Mouse (Mus musculus) embryonic facial prominence, embryonic 12.5 days (tissue): ENCODE measurements around the gene Hoxc10. TPM values are rescaled to one million over a fixed set of nuclear protein-coding genes. Genes with fewer than 3 reads are reported as not detected.

Experiments
- ATAC-seq: fragments of 200-750 bp; cut with Nextera tagmentation; 2 replicates; pipeline ENCODE4 v1.8.0; 2017; ENCODE audit not compliant: insufficient number of reproducible peaks, insufficient read depth, low FRiP score, low TSS enrichment
- H3K27ac ChIP-seq: fragments of 300-500 bp; sonication (generic); 2 replicates; pipeline ENCODE4 v1.5.1; 2016; ENCODE audit warnings: mild to moderate bottlenecking
- H3K27me3 ChIP-seq: fragments of 300-500 bp; sonication (generic); 2 replicates; pipeline ENCODE4 v1.6.1; 2016; ENCODE audit warnings: mild to moderate bottlenecking, moderate library complexity
- H3K36me3 ChIP-seq: fragments of 300-500 bp; sonication (generic); 2 replicates; pipeline ENCODE4 v1.6.1; 2016; ENCODE audit warnings: mild to moderate bottlenecking
- H3K4me1 ChIP-seq: fragments of 300-500 bp; sonication (generic); 2 replicates; pipeline ENCODE4 v1.6.1; 2016
- H3K4me2 ChIP-seq: fragments of 300-500 bp; sonication (generic); replicated peaks from 2 replicates; pipeline ENCODE4 v1.6.1; 2016; ENCODE audit warnings: mild to moderate bottlenecking, moderate library complexity
- H3K4me3 ChIP-seq: fragments of 300-500 bp; sonication (generic); 2 replicates; pipeline ENCODE4 v1.5.1; 2016; ENCODE audit warnings: mild to moderate bottlenecking
- H3K9ac ChIP-seq: fragments of 300-500 bp; sonication (generic); 2 replicates; pipeline ENCODE4 v1.6.1; 2016; ENCODE audit warnings: mild to moderate bottlenecking, moderate library complexity
- H3K9me3 ChIP-seq: fragments of 300-500 bp; sonication (generic); 2 replicates; pipeline ENCODE4 v1.6.1; 2016; ENCODE audit warnings: mild to moderate bottlenecking, moderate library complexity
- WGBS: fragments of 180-500 bp; shearing (Covaris S2); methylation state at CpG from one replicate; pipeline ENCODE4 v1.1.7; 2016; 5-methylcytosine and 5-hydroxymethylcytosine counted together
- microRNA counts: library from miRNA; unstranded; fragments of <30 nt; microRNA quantifications from one replicate; lab custom pipeline; 2017
- microRNA-seq: library from miRNA; unstranded; fragments of <30 nt; microRNA quantifications from one replicate; pipeline ENCODE4, GENCODE M21; 2017
- polyA plus RNA-seq: library from polyadenylated mRNA; unstranded; fragments of >200 nt; fragmentation: Nextera tagmentation; extraction: Ambion mirVana; gene quantifications from 2 replicates; pipeline ENCODE4 v1.2.1, GENCODE M21; 2016

Gene Hoxc10
- polyA plus RNA-seq, 1 experiment from 2014 or later: not detected

GRCm38 (mm10) chr15:103020899-103021418 is 54.4 kb downstream of the Hoxc10 start:
- H3K4me3 ChIP-seq: no peak overlapping the region
- H3K27me3 ChIP-seq: peaks cover 98% of the 10 kb centered on the region
- no peak for ATAC-seq
- WGBS: 0% methylated on average over 8 of the region's 8 CpGs
- no peak overlapping the region for H3K27ac ChIP-seq
- no peaks in the 10 kb centered on the region for H3K4me1 ChIP-seq
- no peak overlapping the region for H3K4me2 ChIP-seq
- H3K9ac ChIP-seq: no peak overlapping the region
- H3K36me3 ChIP-seq: no peaks in the 10 kb centered on the region
- H3K9me3 ChIP-seq: no peaks in the 10 kb centered on the region

MicroRNAs encoded within 50 kb of the gene (microRNA counts, 519-probe panel; counts per million panel counts)
- 460 counts per million, percentile 65 among the panel's probes with 10 or more counts for microRNA mmu-miR-615-3p (lab: Ali Mortazavi, UCI)
- 460 counts per million, percentile 65 among the panel's probes with 10 or more counts for microRNA mmu-miR-615-5p (lab: Ali Mortazavi, UCI)

Small RNAs within 50 kb of the gene (microRNA-seq; reads per million reads assigned to microRNA genes)
- 4.5 reads per million, percentile 19 among the genes with 10 or more reads in this experiment for gene Mir196a-2
- gene Mir615: 77.7 reads per million, percentile 49 among the genes with 10 or more reads in this experiment

Other genes starting within 250 kb of the Hoxc10 start
- gene Calcoco1, start 244.6 kb upstream of the Hoxc10 start, polyA plus RNA-seq: 46.4 and 50.2 TPM in 2 replicates
- gene Hoxc13, start 45.7 kb upstream of the Hoxc10 start, polyA plus RNA-seq: 0.19 and 0.29 TPM in 2 replicates
- gene Hoxc12, start 30.0 kb upstream of the Hoxc10 start, polyA plus RNA-seq: not detected in 2 replicates
- gene Hoxc11, start 12.4 kb upstream of the Hoxc10 start, polyA plus RNA-seq: not detected in 2 replicates
- 1.2 and 2.4 TPM in 2 replicates for gene Hoxc5, start 647 bp downstream of the Hoxc10 start, polyA plus RNA-seq
- not detected in 2 replicates for gene Hoxc9, start 9.6 kb downstream of the Hoxc10 start, polyA plus RNA-seq
- gene Hoxc8, start 23.8 kb downstream of the Hoxc10 start, polyA plus RNA-seq: not detected in 2 replicates
- not detected in 2 replicates for gene Hoxc6, start 31.5 kb downstream of the Hoxc10 start, polyA plus RNA-seq
- 0.92 and 1.2 TPM in 2 replicates for gene Hoxc4, start 52.1 kb downstream of the Hoxc10 start, polyA plus RNA-seq
- gene Smug1, start 200.3 kb downstream of the Hoxc10 start, polyA plus RNA-seq: 16.6 and 18.8 TPM in 2 replicates